Mouse (Mus musculus): ENCODE results near the gene Bcl2. TPM values are rescaled to one million over a fixed set of nuclear protein-coding genes. Genes with fewer than 3 reads are reported as not detected.
A peak's percentile ranks its signal among the peaks of the same experiment; 100 is the strongest.

The Bcl2 gene
- polyA plus RNA-seq, 1 experiment from 2014 or later, result 11.9 TPM

DNA sequence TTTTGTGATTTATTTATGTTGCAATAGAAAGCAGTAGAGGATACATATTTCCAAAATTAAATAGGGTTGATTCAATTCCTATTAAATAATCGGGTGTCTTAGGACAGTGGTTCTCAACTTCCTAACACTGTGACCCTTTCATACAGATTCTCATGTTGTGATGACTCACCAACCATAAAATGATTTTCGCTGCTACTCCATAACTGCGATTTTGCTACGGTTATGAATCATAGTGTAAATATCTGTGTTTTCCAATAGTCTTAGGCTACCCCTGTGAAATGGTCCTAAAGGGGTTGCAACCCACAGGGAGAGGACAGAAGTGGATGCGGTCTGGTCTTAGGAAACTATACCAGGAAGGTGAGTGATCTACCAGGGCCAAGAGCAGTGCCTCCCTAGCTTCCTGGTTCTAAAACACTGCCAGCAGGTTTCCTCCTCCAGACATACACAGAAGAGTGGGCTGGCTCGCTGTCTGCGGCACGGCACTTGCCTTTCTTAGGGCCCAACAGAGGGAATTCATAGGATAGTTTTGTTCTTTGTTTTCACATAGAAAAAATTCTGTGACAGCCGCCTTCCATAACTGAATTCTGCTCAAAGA lies 13.5 kb downstream of the Bcl2 start:
- WGBS, result 75% methylated on average over 9 of the region's 9 CpGs
- Histone ChIP-seq H3K4me1 (ENCODE audit: control insufficient read depth, insufficient read depth, low read length) (peaks cover 6% of the 10 kb centered on the region), H3K9me3 (ENCODE audit: control insufficient read depth, low read length) (no peaks in the 10 kb centered on the region), H3K27me3 (replicated peaks; ENCODE audit: control insufficient read depth, insufficient read depth, low read length) (no peaks in the 10 kb centered on the region), H3K4me3 (ENCODE audit: low read length) (no peak overlapping the region), H3K4me2 (ENCODE audit: low read depth, low read length) (no peak overlapping the region), H3K27ac (ENCODE audit: low read length) (no peak overlapping the region), H3K36me3 (ENCODE audit: control insufficient read depth, insufficient read depth, low read length) (no peaks in the 10 kb centered on the region; the same call in 1 of the 2 replicates), H3K9ac (ENCODE audit: low read depth, low read length) (no peak overlapping the region)
- ATAC-seq, result peak; percentile 44; the same call in 1 of the 2 replicates

DNA sequence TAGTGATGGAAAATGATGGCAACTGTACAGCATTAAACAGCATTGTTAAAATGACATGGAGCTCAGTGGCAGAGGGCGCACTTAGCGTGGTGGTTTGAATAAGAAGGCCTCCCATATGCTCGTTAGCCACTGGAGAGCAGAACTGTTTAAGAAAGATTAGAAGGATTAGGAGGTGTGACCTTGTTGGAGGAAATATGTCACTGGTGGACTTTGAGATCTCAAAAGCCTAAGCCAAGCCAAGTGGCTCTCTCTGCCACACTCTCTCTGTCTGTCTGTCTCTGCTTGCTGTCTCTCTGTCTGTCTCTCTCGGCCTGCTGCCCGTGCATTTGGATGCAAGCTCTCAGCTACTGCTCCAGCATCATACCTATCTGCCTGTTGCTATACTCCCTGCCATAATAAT lies 17.6 kb downstream of the Bcl2 start:
- no peak for ATAC-seq
- no peak overlapping the region for H3K4me2 ChIP-seq (ENCODE audit: low read depth, low read length)
- no peak overlapping the region for H3K27ac ChIP-seq (ENCODE audit: low read length)
- no peaks in the 10 kb centered on the region for H3K36me3 ChIP-seq (ENCODE audit: control insufficient read depth, insufficient read depth, low read length)
- WGBS, result 90% methylated on average over 5 of the region's 5 CpGs
- no peaks in the 10 kb centered on the region for H3K27me3 ChIP-seq (replicated peaks; ENCODE audit: control insufficient read depth, insufficient read depth, low read length)
- no peaks in the 10 kb centered on the region for H3K9me3 ChIP-seq (ENCODE audit: control insufficient read depth, low read length)
- no peak overlapping the region for H3K4me3 ChIP-seq (ENCODE audit: low read length)
- H3K9ac ChIP-seq (ENCODE audit: low read depth, low read length), result no peak overlapping the region
- H3K4me1 ChIP-seq (ENCODE audit: control insufficient read depth, insufficient read depth, low read length), result no peaks in the 10 kb centered on the region

GRCm38 (mm10) chr1:106695649-106696048 lies 18.4 kb downstream of the Bcl2 start:
- Histone ChIP-seq H3K27ac (ENCODE audit: low read length) (no peak overlapping the region), H3K4me3 (ENCODE audit: low read length) (no peak overlapping the region), H3K27me3 (replicated peaks; ENCODE audit: control insufficient read depth, insufficient read depth, low read length) (no peaks in the 10 kb centered on the region), H3K9me3 (ENCODE audit: control insufficient read depth, low read length) (no peaks in the 10 kb centered on the region), H3K4me2 (ENCODE audit: low read depth, low read length) (no peak overlapping the region), H3K36me3 (ENCODE audit: control insufficient read depth, insufficient read depth, low read length) (no peaks in the 10 kb centered on the region), H3K4me1 (ENCODE audit: control insufficient read depth, insufficient read depth, low read length) (no peaks in the 10 kb centered on the region), H3K9ac (ENCODE audit: low read depth, low read length) (no peak overlapping the region)
- ATAC-seq, result no peak
- WGBS, result 84% methylated on average over 4 of the region's 4 CpGs

DNA sequence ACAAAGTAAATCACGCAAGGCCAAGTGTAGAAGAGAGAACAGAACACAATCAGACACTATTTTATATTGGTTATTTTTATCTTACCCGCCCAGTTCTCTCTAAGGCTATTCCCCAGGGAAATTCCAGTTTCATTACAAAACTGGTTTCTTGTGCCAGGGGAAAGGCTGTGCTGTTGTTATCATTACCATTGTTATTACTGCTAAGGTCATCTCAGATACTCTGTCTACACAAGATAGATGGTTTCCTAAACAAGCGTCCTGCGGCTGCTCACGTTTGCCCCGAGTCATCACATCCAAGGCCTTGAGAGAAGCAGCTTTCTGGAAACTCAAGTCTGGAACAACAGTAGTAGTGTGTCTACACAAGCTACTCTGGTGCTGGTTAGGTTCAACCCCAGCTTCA lies 19.8 kb downstream of the Bcl2 start:
- Histone ChIP-seq H3K36me3 (ENCODE audit: control insufficient read depth, insufficient read depth, low read length) (no peaks in the 10 kb centered on the region), H3K9me3 (ENCODE audit: control insufficient read depth, low read length) (no peaks in the 10 kb centered on the region), H3K27me3 (replicated peaks; ENCODE audit: control insufficient read depth, insufficient read depth, low read length) (no peaks in the 10 kb centered on the region), H3K4me2 (ENCODE audit: low read depth, low read length) (no peak overlapping the region), H3K4me3 (ENCODE audit: low read length) (no peak overlapping the region), H3K9ac (ENCODE audit: low read depth, low read length) (no peak overlapping the region), H3K27ac (ENCODE audit: low read length) (no peak overlapping the region), H3K4me1 (ENCODE audit: control insufficient read depth, insufficient read depth, low read length) (no peaks in the 10 kb centered on the region)
- no peak for ATAC-seq
- 79% methylated on average over 6 of the region's 6 CpGs for WGBS

DNA sequence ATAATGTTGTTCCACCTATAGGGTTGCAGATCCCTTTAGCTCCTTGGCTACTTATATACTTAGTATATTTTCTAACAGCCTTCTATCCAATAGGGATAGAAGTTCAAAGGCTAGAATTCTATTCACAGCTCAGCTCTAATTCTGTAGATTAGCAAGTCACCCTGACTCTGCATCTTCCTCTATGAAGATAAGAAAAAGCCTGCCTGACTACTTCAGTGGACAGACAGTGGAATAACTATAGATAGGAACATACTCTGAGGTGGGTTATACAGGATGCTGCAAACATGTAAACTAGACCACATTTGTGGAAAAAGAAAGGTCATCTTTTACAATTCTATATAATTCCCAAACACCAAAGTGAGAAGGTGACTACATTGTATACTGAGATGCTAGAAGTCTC lies 21.5 kb downstream of the Bcl2 start:
- Histone ChIP-seq H3K27me3 (replicated peaks; ENCODE audit: control insufficient read depth, insufficient read depth, low read length) (no peaks in the 10 kb centered on the region), H3K9ac (ENCODE audit: low read depth, low read length) (no peak overlapping the region), H3K36me3 (ENCODE audit: control insufficient read depth, insufficient read depth, low read length) (no peaks in the 10 kb centered on the region), H3K4me2 (ENCODE audit: low read depth, low read length) (no peak overlapping the region), H3K9me3 (ENCODE audit: control insufficient read depth, low read length) (no peaks in the 10 kb centered on the region), H3K4me3 (ENCODE audit: low read length) (no peak overlapping the region), H3K27ac (ENCODE audit: low read length) (no peak overlapping the region), H3K4me1 (ENCODE audit: control insufficient read depth, insufficient read depth, low read length) (no peaks in the 10 kb centered on the region)
- ATAC-seq, result no peak

GRCm38 (mm10) chr1:106690887-106691286 lies 23.2 kb downstream of the Bcl2 start:
- Histone ChIP-seq H3K9ac (ENCODE audit: low read depth, low read length) (no peak overlapping the region), H3K4me1 (ENCODE audit: control insufficient read depth, insufficient read depth, low read length) (no peaks in the 10 kb centered on the region), H3K27ac (ENCODE audit: low read length) (no peak overlapping the region), H3K27me3 (replicated peaks; ENCODE audit: control insufficient read depth, insufficient read depth, low read length) (no peaks in the 10 kb centered on the region), H3K36me3 (ENCODE audit: control insufficient read depth, insufficient read depth, low read length) (no peaks in the 10 kb centered on the region), H3K4me2 (ENCODE audit: low read depth, low read length) (no peak overlapping the region), H3K4me3 (ENCODE audit: low read length) (no peak overlapping the region), H3K9me3 (ENCODE audit: control insufficient read depth, low read length) (no peaks in the 10 kb centered on the region)
- 76% methylated on average over 6 of the region's 6 CpGs for WGBS
- no peak for ATAC-seq

DNA sequence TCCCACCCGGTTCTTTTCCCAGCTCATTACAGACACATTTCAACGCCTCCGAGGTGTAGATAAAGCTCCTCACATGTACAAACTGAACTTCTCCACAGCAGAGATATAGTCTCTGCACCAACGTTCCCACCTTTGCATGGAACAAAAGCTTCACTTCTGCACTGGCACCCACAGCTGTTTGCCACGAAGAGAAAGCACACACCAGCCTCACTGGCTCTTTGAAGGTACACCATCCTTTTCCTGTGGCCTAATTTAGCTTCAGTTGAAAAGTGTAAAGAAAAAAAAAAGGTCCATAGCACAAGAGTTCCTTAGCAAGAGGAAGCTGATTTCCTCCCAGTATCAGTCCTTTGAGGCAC lies 25.9 kb downstream of the Bcl2 start:
- Histone ChIP-seq H3K4me2 (ENCODE audit: low read depth, low read length) (no peak overlapping the region), H3K4me3 (ENCODE audit: low read length) (no peak overlapping the region), H3K27ac (ENCODE audit: low read length) (no peak overlapping the region), H3K4me1 (ENCODE audit: control insufficient read depth, insufficient read depth, low read length) (no peaks in the 10 kb centered on the region), H3K27me3 (replicated peaks; ENCODE audit: control insufficient read depth, insufficient read depth, low read length) (no peaks in the 10 kb centered on the region), H3K36me3 (ENCODE audit: control insufficient read depth, insufficient read depth, low read length) (no peaks in the 10 kb centered on the region), H3K9ac (ENCODE audit: low read depth, low read length) (no peak overlapping the region), H3K9me3 (ENCODE audit: control insufficient read depth, low read length) (no peaks in the 10 kb centered on the region)
- no peak for ATAC-seq
- WGBS, result 75% methylated on average over 5 of the region's 5 CpGs

- WGBS, result 83% methylated on average over 18 of the region's 18 CpGs
- Histone ChIP-seq H3K4me3 (ENCODE audit: low read length) (no peak overlapping the region), H3K9me3 (ENCODE audit: control insufficient read depth, low read length) (no peaks in the 10 kb centered on the region), H3K27ac (ENCODE audit: low read length) (no peak overlapping the region), H3K4me2 (ENCODE audit: low read depth, low read length) (no peak overlapping the region), H3K36me3 (ENCODE audit: control insufficient read depth, insufficient read depth, low read length) (no peaks in the 10 kb centered on the region), H3K27me3 (replicated peaks; ENCODE audit: control insufficient read depth, insufficient read depth, low read length) (no peaks in the 10 kb centered on the region), H3K9ac (ENCODE audit: low read depth, low read length) (no peak overlapping the region), H3K4me1 (ENCODE audit: control insufficient read depth, insufficient read depth, low read length) (no peaks in the 10 kb centered on the region)
- ATAC-seq, result no peak
These were observed 26.5 kb downstream of the Bcl2 start for GRCm38 (mm10) chr1:106687435-106688160.

DNA sequence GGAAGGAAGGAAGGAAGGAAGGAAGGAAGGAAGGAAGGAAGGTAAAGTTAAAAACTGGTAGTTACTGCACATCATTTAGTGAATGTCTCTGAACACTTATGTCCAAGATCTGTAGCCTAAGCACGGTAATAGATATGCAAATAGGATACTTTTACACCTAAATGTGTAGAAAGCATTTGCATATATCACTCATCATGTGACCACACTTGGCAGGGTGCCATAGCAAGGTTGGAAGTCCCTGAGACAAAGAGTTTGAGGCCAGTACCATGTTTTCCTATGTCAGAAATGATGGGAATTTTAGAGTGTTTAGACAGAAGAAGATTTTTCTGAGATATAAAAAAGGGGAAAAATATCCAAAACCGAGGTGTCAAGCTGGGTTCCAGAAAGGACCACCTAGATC lies 28.4 kb downstream of the Bcl2 start:
- no peaks in the 10 kb centered on the region for H3K36me3 ChIP-seq (ENCODE audit: control insufficient read depth, insufficient read depth, low read length)
- no peak for ATAC-seq
- H3K27me3 ChIP-seq (replicated peaks; ENCODE audit: control insufficient read depth, insufficient read depth, low read length), result no peaks in the 10 kb centered on the region
- H3K4me1 ChIP-seq (ENCODE audit: control insufficient read depth, insufficient read depth, low read length), result no peaks in the 10 kb centered on the region
- H3K9ac ChIP-seq (ENCODE audit: low read depth, low read length), result no peak overlapping the region
- WGBS, result 82% methylated on average over 2 of the region's 2 CpGs
- no peak overlapping the region for H3K4me3 ChIP-seq (ENCODE audit: low read length)
- no peak overlapping the region for H3K27ac ChIP-seq (ENCODE audit: low read length)
- H3K4me2 ChIP-seq (ENCODE audit: low read depth, low read length), result no peak overlapping the region
- H3K9me3 ChIP-seq (ENCODE audit: control insufficient read depth, low read length), result no peaks in the 10 kb centered on the region

DNA sequence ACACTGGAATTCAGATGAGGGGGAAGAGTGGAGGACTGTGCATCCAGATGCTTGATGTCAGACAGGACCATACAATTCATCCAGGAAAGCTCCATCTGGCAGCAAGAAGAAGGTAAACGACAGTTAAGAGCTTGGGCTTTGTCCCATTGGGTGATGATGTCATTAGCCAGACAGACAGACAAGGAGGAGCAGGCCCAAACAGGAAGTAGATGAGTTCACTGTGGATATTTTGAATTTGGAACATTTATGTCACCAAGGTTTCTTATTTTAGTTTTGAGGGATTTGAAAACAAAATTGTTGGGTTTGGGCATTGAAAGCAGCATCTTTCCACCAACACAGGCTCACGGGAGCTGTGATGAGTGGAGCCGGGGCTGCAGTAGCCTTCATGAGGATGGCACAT lies 29.5 kb downstream of the Bcl2 start:
- no peak overlapping the region for H3K9ac ChIP-seq (ENCODE audit: low read depth, low read length)
- no peaks in the 10 kb centered on the region for H3K9me3 ChIP-seq (ENCODE audit: control insufficient read depth, low read length)
- 74% methylated on average over 3 of the region's 3 CpGs for WGBS
- H3K27me3 ChIP-seq (replicated peaks; ENCODE audit: control insufficient read depth, insufficient read depth, low read length), result no peaks in the 10 kb centered on the region
- no peak for ATAC-seq
- no peaks in the 10 kb centered on the region for H3K4me1 ChIP-seq (ENCODE audit: control insufficient read depth, insufficient read depth, low read length)
- H3K4me2 ChIP-seq (ENCODE audit: low read depth, low read length), result no peak overlapping the region
- no peaks in the 10 kb centered on the region for H3K36me3 ChIP-seq (ENCODE audit: control insufficient read depth, insufficient read depth, low read length)
- H3K4me3 ChIP-seq (ENCODE audit: low read length), result no peak overlapping the region
- no peak overlapping the region for H3K27ac ChIP-seq (ENCODE audit: low read length)
